Mouse (Mus musculus) G1E-ER4 (cell line): Measurements from ENCODE around the gene Gm11037. TPM values are rescaled to one million over a fixed set of nuclear protein-coding genes. Genes with fewer than 3 reads are reported as not detected.

Experiments used
- GATA1 ChIP-seq: IDR thresholded peaks from one replicate; pipeline ENCODE4 v1.8.0; 2012; ENCODE audit warnings: low read length, inconsistent platforms
- polyA plus RNA-seq: library from polyadenylated mRNA; stranded (reverse); fragments of >175 nt; gene quantifications from 2 replicates; pipeline ENCODE4 v1.2.3, GENCODE M21; 2012

Gene Gm11037
- polyA plus RNA-seq, 1 experiment = not detected

DNA sequence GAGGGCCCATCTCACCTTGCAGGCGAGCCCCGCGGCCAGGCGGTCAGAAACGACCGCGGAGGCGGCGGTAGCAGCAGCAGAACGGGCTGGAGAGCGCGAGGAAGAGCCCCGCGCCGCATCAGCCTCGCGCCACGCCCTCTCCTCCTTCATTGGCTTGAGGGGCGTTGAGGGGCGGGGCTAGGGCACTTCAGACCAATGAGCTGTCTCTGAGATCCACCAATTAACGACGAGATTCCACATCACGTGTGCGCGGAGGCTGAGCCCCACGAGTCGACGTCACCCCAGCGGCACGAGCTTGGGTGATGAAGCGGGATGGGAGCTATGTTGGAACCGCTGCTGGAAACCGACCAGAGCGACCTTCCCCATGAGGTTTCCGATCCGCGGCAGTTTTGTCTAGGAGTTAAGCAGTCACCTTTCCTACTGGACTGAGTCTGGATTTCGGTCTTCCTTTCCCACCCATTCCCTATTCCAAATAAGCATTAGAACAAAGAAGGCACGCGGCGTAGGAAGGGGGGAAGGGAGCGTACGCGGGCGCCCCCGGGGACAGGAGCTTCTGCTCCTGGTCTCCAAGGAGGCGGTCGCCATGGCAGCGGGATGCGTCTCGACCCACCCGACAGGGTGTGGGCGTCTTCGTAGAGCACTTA, 26.8 kb downstream of the Gm11037 start, which contains the start of gene 1700037H04Rik:
1700037H04Rik (minus strand) TSS at position 144 of the 644 bp plus-strand sequence.
- no peak for TF ChIP-seq GATA1

DNA sequence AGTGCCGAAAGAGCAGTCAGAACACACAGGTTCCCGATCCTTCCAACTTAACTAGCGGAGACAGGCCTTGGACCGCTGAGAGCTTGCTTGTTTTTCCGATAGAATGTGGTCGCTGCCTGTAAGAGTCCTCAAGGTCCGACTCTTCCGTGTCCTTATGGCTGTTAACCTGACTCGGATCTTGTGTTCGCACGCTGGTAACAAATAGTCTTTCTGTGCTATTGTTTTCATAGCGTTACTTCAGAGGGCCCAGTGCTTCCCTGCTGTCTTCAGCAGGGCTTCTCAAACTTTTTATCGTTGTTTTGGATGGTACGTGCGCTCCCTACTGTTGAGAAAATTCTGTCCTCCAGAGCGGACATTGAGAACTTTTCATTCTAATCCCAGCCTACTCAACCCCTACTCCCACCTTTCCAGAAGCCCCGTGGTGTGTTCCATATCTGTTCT, 27.4 kb downstream of the Gm11037 start:
- no peak for TF ChIP-seq GATA1

DNA sequence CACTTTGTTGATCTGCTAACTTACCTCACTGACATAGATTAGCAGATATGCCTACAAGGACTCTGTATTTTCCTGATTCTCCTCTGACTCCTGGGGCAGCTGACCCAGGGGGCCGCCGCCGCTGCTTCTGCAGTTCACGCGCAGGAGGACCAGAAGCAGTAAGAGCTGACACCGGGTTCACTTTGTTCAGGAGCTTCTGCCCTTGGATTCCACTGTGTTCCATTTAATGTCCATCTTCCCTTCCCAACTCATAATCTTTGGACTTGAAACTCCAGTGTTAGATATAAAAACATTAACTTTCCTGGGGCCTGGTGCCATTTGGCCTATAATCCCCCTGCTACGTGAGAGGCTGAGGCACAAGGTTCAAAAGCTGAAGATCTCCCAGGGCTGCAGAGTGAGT, 30.6 kb downstream of the Gm11037 start:
- no peak for TF ChIP-seq GATA1

DNA sequence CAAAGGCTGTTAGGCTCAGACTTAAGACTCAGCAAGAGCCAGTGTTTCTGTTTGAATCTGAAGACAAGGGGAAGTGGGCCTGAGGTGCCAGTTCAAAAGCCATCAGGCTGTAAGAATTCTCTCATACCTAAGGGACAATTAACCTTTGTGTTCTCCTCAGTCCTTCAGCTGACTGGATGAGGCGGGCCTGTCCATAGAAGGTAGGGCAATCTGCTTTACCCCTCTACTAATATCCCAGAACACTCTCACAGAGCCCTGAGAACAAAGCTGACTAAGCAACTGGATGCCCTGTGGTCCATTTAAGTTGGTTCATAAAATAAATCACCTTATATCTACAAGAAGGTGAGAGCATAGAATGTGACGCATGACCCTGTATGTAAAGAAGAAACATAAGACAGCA, 32.9 kb downstream of the Gm11037 start:
- TF ChIP-seq GATA1 = no peak

DNA sequence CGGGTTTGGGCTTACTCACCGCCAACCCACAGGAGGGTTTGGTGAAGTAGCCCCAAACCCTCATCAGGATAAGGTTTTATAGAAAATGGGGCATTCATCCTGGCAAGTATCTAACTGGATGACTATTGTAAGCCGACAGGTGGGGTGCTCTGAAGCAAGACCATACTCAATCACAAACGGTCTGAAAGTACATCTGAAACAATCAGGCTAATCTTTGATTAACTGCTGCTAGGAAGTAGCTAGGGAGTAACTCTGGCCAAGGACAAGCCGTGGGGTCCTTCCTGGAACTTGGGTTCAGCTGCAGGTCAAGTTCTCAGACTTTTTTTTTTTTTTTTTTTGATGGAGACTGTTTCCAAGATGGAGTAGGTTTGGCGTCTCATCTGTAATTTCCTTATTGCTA, 34.7 kb downstream of the Gm11037 start:
- no peak for TF ChIP-seq GATA1

DNA sequence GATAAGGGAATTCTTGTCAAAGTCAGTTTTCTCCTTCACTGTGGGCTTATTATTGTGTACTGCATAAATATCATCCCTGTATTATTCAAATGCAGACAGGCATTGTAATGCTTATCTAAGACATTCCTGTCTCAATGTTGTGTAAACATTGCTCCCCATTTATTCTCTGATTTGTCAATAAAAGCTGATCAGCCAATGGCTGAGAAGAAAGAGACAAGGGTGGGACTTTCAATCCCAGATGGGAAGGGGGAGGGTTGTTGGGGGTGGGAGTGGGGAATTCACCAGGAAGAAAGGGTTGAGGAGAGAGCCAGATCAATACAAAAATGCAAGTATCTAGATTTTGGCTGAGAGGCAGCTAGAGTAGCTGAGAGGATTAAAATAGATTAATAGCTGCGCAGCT, 35.6 kb downstream of the Gm11037 start:
- TF ChIP-seq GATA1 = no peak

DNA sequence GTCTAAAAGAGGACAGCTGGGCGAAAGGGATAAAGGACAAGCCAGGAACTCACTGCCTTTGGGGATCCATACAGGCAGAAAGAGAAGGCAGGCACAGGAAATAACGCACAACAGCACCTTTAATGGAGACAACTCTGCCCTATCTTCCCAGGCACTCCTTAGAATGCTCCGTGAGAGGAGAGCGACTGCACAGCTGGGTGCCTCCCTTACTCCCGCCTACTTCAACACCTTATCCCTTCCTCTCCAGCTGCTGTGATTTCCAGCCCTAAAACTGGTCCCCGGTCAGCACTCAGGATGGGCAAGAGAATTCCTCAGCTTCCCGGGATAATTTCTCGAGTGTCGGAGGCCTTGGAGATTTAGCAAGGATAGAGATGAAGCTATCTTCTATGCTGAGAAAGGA, 37.6 kb downstream of the Gm11037 start:
- no peak for TF ChIP-seq GATA1

DNA sequence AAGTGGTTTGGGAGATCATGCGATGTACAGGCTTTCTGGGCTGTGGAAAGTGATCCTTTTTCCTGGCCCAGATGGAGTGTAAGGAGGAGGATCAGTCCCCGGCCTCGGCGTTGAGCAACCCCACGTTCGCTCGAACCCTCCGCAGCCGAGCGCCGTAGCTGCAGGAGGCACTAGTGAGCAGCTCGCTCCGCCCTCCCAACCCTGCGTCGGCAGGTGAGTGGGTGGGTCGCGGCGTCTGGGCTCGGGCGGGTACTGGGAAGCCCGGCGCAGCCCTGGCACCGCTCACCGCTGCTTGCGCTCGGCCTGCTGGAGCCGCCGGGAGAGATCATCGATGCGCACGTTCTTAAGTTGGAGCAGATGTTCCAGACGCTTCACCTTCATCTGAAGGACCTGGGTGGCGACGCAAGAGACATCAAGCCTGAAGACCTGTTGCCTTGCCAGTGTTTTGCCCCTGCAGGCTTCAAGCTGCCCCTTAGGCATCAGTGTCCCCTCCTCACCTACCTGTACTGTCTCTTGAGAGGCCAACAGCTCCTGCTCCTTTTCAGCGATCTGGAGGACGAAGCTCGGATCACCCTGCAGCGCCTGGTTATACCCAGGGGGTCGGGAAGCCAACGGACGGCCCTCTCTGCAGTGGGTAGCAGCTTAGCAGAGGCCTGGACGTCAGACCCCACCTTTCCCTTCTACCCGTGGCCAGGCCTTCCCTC, 38.3 kb downstream of the Gm11037 start:
- no peak for TF ChIP-seq GATA1

DNA sequence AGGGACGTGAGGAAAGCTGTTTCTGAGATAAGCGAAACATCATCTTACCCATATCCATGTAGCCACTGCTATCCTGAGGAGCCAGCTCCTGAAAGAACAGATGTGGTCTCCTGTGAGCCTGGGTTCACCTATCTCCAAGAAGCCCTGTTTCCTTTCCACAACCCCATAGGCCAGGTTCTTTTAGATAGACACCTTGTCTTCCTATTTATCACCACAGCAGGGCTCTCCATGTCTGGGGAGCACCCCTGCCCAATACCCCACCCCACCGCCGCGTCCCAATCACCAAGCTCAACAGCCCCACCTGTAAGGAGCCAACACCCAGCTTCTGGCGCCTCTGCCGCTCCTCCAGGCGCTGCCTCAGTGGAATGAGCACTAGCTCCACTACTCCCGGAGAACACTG, 39.0 kb downstream of the Gm11037 start:
- no peak for TF ChIP-seq GATA1

DNA sequence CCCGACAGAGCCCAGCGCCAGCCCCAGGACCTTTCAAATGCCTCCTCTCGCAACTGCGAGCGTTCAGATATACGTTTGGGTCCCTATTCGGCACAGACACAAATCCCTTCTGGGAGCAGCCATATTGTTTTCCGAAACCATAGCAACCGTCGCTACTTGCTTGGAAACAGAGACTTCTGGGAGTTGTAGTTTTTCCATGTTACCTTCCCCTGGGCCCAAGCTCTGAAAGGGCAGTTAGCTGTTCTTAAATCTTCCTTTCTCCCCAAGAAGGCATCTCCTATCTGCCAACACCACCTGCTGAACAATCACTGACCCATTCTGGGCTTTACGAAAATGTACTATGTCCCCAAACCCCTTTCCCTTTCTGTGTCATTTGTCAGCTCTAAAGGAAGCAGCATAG, 41.4 kb downstream of the Gm11037 start:
- TF ChIP-seq GATA1 = no peak

DNA sequence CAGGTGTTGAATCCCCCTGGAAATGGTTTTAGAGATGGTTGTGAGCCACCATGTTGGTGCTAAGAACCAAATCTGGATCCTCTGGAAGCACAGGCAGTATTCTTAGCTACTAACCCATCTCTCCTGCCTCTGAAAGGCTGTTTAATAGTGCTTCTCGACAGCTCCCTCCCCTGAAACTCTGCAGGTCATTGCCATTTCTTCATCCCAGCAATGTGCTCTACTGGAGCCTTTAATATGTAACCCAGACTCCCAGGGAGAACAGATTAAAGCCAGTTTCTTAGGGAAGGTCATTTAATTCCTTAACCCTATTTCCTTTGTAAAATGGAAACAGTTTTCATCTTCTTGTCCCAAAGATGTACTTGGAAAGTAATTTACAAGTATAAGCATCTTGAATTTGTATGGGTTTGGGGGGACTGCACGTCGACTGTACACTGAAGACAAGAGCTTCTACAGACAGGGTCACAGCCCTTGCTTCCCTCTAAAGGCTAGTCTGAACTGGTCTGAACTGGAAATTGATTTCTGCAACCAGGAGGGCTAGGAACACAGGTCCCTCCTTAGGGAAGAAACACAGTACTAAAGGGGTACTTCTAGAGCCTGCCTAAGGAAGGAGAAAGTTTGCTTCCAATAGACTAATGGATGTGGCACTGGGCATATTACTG, 42.1 kb downstream of the Gm11037 start:
- no peak for TF ChIP-seq GATA1

DNA sequence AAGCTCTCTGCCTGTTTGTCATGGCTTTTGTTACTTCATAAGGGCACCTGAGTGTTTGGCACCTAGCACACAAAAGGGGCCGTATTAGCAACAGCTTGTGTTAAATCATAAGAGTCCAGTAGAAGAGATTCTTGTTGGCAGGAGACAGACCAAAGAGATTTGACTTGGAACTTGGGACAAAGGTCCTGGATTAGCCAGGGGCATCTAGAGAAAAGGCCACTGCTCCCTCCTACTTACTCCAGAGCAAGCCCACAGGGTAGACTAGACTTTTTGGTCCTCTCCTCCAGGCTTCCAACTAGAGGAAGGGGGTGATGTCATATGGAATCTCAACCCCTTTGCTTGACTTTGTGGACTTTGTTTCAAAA, 42.6 kb downstream of the Gm11037 start:
- TF ChIP-seq GATA1 = no peak

DNA sequence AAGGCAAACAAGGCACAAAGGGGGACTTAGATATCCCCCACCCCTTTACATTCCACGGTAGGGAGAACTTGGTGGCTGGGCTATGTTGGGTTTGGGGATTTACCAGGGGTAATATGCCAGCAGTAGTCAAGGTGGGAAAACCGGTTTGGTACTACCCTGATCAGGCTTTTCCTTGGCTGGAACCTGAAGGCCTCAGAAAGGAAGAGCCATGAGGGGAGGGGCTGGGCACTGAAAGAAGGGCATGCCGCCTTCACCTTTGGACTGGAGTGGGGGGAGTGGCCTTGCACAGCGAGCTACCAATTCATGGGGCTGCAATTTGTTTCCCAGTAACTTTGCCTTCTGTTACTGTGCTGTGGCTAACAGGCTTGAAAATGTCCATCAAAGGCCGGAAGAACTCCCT, 43.2 kb downstream of the Gm11037 start:
- TF ChIP-seq GATA1 = no peak

DNA sequence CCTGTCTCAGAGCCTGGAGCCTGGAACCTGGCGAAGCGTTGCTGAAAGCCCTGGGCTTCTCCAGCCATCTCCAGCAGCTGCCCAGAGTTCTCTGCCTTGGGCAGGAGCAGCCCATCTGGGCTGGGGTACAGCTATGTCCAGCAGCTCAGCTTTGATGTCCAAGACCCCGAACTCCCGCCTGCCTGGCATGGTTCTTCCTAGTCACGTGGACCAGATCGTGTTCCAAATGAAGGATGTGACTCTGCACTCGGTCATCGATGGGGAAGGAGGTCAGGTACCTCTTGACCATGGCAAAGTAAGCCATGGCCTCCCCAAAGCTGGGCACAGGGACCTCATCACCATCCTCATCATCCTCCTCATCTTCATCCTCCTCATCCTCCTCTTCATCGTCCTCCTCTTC, 44.6 kb downstream of the Gm11037 start:
- no peak for TF ChIP-seq GATA1

DNA sequence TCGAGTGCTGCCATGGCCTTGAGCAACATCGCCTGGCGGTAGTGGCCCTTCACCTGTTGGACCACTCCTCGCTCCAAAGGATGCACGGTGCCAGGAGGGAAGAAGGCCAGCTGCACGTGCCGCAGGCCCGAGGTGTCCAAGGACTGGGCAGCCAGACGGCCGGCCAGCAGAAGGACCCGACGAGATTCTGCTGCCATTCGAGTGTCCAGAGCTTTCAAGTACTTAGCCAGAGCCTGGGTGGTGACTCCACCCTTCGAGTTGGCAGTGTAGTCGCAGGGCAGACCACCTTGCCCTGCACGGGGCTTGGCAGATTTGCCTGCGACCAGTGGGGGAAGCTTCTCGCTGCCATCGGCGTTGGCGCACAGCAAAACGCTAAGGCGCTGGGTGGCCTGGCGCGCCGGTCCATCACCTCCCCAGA, 45.5 kb downstream of the Gm11037 start:
- TF ChIP-seq GATA1 = no peak

DNA sequence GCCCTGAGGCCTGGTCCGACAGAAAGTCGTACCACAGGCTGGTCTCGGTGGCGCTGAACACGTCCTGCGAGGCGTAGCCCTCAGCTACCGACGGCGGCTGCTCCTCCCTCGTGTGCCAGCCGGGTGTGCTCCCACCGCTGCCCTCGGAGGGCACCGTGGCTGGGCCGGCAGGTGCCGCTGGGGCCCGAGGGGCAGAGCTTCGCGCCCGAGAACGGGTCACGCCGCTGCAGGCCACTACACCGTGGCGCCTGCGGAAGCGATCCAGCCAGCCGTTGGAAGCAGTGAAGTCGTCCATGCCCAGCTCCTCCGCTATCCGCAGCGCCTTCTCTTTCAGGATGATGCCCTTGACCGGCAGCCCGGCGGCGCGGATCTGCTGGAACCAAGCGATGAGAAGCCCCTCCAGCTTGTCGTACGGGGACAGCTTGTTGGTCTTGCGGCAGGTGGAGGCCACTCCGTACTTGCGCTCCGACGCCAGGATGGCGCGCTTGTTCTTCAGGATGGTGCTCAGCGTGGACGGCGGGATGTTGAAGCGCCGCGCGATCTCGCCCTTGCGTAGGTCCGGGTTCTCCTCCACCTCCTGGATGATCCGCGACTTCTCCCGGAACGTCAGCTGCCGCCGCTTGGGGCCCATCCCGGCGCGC, 46.1 kb downstream of the Gm11037 start:
- no peak for TF ChIP-seq GATA1
